Mouse (Mus musculus) regulatory T cell (primary cell): ENCODE results near the gene Vav3.

Experiments
- in situ Hi-C: fragments of 300-600 bp; cut with MboI, MseI; formaldehyde crosslinking; loops from one replicate; pipeline ENCODE4 v1.15.1; 2025; ENCODE audit warnings: high pct_unique_total_duplicates

The Vav3 gene

DNA sequence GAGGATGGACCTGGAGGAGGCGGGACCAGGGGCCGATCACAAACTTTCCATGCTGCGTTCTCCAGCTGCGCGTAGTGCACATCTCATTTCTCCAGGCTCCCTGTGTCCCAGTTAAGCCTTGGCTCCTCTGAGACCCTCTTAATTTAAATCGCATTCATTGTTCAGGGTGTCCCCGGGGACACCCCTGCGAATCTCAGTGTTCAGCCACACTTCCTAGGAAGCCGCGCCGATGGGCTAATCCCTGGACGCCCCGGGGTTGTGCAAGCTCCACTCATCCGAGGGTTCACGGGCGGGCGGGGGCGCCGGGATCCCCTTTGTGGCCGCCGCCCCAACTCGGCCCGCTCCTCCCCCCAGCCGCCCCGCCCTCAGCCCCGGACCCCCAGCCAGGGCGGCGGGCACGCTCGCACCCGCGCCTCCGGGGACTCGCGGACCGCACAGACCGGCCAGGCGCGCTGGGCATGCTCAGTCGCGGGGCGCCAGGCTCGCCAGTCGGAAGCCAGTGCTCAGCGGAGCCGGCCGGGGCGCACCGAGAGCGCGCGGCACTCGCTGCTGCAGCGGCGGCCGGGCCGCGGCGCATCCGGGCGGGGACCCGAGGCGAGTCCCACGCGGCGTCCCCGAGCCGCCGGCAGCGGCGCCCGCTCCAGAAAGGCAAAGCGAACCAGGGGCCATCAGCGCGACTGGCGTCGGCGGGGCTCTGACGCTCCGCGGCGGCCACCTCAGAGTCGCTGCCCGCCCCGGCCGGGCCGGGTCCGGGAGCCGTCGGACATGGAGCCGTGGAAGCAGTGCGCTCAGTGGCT is at the start of gene Vav3:
Gene Vav3 (plus strand): TSS at position 380 of the 797 bp plus-strand sequence.
- in situ Hi-C loops: no loop called here

DNA sequence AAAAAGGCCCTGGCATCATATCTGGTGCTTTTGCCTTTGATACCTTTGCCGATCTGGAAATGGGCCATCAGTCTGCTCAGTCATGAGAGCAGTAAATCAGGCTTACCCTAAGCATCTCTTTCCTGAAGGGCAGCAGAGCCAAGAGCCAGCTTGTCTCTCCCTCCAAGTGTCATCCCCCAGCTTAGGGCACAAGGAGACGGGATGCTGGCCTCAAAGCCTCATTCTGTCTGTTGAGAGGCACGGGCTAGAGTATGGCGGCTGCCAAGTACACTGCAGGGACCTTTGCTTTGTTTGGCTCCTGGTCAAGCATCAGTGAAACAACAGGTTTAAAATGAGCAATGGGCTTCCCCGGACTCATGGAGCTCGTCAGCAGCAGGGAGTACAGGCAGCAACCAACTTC is 41.6 kb upstream of the Vav3 start:
- in situ Hi-C loops: no loop called here

DNA sequence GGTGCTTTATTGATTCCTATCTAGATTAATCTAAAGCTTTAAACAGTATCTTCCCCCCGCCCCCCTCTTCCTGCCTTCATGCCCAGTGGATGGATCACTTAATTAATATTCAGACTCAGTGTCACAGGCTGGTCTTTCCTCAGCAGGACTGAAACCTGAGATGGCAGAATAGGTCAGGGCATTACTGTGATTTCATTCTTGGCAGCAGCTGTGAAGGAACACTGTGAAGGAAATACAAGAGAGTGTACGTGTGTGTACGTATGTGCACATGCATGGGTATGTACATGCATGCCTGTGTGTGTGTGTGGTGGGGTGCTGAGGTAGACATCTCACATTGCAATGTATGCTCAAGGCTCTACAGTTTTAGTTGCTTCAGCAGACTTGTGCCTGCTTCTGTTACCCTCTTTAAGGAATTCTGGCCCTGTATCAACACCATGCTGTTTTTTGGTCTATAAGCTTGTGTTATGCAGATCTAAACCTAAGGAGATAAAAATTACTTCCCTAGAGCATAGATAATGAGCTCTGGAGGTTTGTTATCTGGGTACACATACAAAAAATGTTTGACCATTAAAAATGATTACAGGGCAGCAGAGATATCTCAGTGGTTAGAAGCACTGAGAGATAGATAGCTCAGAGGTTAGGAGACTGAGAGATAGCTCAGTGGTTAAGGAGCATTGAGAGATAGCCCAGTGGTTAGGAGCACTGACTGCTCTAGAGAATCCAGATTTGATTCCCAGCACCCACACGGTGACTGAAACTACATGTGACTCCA is 41.0 kb upstream of the Vav3 start:
- in situ Hi-C loops: loop anchor here (25.0 kb wide), 1 partner anchor 938 kb away; no protein-coding TSS in a partner anchor

DNA sequence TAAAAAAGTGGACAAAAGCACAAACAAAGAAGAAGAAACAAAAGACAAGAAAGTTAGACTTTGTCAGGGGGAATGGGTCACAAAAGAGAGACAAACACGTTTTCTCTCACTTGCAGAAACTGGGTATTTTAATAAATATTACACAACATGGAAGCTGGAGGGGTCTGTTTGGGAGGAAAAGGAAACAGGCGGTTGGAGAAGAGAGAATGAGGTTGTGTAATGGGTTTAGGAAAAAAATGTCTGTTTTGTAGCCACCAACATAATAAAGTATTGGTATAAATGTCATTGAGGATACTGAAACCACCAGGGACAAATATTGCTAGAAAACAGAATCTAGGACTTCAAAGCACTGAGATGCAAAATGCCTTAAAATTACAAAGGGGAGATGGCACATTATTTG is 38.4 kb upstream of the Vav3 start:
- in situ Hi-C loops: loop anchor here (25.0 kb wide), 1 partner anchor 935 kb away; no protein-coding TSS in a partner anchor

DNA sequence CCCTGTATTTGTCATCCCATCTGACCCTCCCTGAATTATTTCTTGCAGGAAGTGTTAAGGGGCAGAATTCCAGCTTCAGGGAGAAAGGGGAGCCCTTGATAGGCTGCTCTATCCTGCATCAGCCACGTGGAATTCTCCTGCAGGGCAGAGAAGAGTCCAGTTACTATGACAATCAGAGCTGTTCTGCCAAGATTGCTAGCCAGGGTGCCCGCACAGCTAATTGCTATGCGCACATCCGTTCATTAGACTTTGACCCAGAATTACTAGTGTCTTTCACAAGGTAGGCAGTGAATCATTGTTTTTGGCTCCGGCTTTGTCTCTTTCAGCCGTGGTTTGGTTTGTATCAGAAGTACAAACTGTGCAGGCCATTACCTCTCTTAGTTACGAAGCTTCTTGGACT is 33.0 kb upstream of the Vav3 start:
- in situ Hi-C loops: loop anchor here (25.0 kb wide), 1 partner anchor 930 kb away; no protein-coding TSS in a partner anchor

DNA sequence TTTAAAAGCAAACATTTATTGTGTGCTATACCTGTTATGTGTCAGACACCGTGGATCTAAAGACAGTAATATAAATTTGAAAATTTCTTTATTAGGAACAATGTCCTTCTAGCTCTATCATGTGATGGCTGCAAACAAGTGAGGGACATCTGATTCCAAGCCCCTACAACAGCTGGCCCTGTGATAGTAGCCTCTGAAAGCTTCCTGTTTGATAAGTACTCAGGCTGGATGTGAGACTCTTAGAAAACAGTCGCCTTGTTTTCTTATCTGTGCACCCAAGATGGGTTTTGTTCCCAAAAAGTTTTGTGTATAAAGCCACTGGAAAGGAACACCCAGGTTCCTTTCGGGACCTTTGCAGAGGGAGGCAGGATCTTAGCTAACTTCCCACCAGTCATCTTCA is 32.0 kb upstream of the Vav3 start:
- in situ Hi-C loops: loop anchor here (25.0 kb wide), 1 partner anchor 929 kb away; no protein-coding TSS in a partner anchor

DNA sequence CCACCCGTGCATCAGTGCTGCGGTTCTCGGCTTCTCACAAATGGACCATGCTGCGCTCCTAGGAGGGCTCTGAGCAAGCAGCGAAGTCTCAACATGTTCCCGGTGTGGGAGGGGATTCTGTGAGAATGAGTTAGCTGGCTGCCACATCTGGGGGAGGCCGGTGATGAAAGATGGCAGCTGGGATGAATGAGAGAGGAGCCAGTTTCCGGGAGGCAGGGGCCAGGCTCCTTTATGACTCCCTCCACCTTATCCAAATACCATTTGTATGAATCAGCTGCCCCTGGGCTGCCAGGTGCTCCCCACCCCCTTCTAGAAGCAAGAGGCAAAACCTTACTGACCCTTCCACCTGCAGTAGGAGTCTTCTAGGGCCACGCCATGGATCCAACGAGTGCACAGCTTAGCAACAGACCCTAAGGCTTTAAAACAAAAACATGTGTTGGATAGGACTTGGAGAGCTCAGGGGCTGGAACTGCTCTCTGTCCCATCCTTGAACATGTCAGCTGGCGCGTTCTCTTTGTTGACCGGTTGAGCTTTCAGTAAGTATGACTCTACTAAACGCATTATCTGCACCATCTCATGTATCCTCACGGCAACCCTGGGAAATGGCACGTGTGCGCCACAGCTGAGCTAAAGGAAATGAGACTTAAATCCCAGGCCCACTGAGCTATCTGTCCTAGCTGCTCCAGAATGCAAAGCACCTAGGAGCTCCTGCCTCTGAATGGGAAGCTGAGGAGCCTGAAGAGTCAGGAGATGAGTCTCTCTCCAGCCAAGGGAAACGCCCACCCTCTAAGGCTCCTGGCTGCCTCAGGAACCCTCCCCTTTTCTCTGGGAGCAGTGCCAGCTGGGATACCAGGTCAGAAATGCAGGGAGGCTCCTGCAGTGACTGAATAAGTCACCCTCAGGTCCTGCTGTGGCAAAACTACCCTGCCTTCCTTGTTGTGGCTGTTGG is 30.9 kb upstream of the Vav3 start:
- in situ Hi-C loops: loop anchor here (25.0 kb wide), 1 partner anchor 928 kb away; no protein-coding TSS in a partner anchor

DNA sequence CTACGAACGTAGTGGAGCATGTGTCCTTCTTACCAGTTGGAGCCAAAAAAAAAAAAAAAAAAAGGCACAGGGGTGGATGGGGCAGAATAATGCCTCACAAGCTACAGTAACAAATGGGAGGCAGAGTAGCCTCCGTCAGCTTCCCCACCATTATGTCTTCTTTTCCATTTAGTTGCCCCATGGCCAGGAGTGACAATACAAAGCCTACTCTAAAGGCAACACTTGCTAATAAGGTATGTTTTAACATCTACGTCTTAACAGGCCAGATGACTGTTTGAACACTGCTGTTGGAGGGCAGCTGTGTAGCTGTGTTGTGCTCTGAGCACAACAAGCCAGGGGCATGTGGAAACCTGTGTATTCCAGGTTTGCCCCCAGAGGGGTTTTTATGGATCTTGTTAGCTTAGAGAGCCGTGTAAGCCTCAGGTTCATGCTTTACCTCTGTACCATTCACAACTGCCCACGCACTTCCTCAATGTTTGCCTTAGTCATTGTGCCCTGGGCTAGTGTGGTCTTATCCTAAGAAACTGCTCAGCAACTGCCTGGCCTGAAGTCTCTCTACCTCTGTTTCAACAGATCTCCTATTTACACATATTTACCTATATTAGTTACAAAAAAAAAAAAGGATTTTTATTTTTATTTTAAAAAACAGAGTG is 29.2 kb upstream of the Vav3 start:
- in situ Hi-C loops: loop anchor here (25.0 kb wide), 1 partner anchor 926 kb away; no protein-coding TSS in a partner anchor

DNA sequence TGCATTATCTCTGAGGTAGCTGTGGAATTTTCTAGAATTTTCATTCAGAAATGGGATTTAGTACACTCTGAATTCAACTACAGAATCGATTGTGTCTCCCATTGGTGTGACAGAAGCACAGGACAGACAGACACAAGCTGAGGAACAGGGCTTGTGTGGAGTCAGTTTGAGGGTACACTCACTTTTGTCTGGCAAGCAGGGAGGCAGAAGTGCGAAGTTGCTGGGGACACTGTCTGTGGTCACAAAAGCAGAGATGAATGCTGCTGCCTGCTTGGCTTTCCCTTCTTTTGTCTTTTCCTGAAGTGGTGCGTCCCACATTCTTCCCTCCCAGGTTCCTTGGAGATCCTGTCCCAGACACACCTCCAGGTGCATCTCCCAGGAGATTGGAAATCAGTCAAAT is 28.6 kb upstream of the Vav3 start:
- in situ Hi-C loops: loop anchor here (25.0 kb wide), 1 partner anchor 925 kb away; no protein-coding TSS in a partner anchor

DNA sequence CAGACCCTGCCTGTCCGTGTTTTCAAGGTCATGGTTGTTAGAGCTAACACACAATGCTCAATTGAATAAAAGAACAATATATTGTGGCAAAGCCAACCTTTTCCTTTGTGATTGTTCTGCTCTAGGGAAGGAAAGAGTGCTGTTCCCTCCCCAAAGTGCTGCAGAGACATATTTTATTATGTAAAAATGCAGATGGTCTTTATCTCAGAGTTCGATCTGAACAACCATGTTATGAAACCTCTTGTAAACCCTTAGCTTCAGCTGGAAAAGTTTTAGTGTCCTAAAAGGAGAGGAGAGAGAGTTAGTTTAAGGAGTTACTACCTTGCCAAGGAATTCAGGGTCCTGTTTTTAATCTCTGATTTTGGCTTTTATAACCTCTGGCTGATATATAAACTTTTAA is 27.0 kb upstream of the Vav3 start:
- in situ Hi-C loops: loop anchor here (25.0 kb wide), 1 partner anchor 924 kb away; no protein-coding TSS in a partner anchor

DNA sequence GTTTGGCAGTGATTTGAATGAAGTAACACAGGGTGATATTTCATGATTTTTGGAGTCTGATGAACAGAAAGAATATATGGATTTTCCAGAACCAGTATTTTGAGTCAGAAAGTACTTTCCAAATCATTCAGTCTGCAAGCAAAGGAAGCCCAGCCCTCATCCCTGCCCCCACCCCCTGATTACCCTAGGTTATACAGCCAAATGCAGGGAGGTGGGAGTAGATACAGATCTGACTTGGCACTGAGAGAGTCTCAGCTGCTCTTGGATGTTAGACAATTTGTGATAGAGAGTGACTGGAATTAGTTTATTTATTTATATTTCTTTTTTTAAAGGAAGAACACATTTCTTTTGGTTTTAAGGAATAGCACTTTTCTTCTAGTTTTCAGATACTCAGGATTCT is 18.2 kb upstream of the Vav3 start:
- in situ Hi-C loops: loop anchor here (25.0 kb wide), 1 partner anchor 915 kb away; no protein-coding TSS in a partner anchor

DNA sequence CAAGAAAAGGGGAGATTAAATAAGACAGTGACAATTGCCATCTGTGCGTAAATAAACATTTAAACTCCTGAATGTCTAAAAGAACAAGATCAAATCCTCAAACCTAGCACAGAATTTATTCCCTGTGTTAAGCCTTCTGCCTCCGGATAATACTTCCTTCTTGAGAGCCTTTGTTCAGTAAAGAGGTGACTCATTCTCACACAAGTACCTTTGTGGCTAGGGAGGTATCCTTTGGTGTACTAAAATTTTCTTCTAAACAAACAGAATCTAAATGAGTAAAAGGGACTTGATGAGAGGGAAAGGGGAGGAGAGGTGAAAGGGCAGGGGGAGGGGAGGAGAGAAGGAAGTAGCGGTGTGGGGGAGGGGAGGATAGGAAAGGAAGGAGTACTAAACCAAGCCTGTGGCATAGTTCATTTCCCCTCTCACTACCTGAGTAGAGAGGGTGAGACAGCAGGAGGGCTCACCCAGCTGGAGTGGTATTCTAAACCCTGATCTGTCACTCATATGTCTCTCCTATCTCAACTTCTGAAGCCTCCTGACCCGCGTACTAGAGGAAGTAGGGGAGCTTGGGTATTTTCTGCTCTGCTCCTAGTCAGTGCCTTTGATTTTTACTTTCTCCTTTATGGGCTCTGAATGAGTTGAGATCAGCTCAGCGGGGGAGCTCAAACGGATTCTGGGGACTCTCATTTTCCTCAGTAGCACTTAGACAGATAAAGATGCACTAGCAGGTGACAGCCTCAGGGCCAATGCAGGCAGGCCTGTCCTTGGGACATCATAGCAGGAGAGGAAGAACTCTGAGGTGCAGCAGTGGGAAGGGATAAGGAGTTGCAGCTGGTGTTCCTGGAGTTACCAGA is 16.8 kb upstream of the Vav3 start:
- in situ Hi-C loops: loop anchor here (25.0 kb wide), 1 partner anchor 914 kb away; no protein-coding TSS in a partner anchor

DNA sequence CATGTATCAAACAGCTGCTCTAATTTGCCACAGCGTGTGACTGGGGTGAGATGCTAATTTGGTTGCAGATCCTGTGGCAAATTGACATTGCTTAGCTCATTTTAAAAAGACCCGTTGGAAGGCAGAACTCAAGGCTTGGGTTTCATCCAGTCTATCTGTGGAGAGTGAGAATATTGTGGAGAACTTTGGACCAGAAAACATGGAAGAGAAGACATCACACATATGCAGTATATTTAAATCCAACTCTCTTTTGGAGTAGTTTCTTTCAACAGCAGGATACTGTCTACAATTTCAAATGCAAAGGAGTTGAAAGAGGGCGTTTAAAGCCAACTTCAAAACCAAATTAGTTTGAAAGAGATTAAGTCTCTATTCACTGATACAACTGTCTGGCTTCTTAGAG is 13.3 kb upstream of the Vav3 start:
- in situ Hi-C loops: no loop called here

DNA sequence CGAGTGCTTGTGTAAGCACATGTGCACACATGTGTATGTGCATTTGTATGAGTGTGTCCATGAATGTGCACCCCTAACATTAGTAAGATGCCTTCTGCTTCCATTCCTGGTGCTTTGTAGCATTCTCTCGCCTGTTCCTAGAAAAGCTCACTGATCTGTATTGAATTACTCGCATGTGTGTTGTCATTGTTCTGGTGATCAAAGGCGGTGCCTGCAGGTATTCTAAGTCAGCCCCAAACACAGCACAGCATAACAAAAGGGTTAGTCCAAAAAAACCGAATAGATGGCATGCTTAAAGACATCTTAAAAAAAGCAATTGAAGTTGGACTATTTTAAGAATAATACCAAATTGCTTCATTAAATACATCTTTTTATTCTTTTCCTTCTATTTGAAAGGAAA is 7.7 kb upstream of the Vav3 start:
- in situ Hi-C loops: no loop called here

DNA sequence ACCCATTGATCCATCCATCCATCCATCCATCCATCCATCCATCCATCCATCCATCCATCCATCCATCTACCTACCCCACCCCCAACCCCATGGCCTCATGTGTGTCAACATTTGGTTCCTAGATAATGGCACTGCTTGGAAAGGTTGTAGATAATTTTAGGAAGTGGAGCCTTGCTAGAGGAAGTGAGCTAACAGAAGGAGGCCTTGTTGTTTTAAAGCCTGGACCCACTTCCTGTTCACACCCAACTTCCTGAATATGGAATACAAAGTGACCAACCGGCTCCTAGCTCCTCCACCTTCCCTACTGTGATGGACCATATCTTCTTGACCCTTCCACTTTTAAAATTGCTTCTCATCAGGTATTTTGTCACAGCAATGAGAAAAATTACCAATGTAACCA is 5.0 kb upstream of the Vav3 start:
- in situ Hi-C loops: no loop called here

DNA sequence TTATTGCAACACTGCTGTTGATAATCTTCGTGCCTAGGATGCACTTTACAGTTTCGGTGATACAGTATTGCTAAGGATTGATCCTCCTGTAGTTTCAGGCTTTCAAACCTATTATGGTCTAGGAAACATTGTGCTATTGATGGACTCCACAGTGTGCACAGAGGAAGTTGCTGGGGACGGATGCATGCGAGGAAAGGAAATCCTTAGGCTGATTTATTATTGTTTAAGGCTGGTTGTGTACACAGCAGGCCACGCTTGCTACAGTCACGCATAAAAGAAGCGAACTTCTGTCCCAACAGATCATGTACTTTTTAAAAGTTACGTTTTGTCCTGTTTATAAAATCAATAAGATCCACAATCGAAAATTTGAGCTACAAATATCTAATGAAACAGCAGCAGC is 1.2 kb upstream of the Vav3 start:
- in situ Hi-C loops: no loop called here

DNA sequence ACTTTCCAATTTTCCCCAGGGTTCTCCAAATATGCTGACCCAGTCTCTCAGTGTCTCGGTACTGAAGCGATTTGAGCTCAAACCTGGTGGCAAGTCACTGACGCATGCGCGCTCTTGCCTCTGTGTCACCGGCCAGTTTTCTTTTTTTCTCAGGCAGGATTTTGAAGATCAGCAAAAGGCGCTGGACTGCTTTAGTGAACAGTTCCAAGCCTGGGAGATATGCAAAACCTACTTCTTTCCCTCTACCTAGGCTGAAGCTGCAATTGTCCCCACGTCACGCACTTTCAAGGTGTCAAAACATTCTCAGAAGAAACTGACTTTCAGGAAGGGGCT is 546 bp upstream of the Vav3 start:
- in situ Hi-C loops: no loop called here

DNA sequence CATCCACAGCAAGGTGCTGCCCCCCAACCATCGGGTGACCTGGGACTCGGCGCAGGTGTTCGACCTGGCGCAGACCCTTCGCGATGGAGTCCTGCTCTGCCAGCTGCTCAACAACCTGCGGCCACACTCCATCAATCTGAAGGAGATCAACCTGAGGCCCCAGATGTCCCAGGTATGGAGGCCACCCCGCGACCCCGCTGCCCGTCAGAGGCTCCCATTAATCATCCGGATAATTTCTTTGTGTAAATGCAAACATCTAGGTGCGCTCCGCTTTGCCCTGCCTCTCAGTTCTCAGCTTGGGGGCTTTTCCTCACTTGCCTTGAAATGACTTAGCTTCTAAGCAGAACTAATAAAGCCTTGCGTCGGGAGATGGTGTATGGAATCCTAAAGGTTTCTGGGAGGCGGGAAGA is 623 bp downstream of the Vav3 start:
- in situ Hi-C loops: no loop called here

DNA sequence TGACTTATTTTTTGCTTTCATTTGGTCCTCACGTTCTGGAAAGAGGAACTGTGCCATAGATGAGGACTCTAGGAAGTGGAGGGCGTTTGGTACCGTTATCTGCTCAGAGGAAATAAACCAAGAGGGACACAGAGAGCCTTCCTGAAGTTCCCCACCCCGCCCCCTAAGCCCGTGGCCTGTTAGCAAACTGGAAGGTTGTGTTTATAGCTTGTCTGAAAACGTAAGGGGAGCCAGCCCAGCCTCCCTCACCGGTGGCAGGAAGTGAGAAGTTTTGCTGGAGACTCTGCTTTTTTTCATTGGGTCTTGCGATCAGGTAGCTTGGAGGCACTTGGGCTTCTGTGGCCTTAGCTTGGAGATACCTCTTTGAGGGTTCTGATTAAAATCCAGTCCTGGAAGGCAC is 1.2 kb downstream of the Vav3 start:
- in situ Hi-C loops: no loop called here
